In genomic region chr3:34745181-34745736, GRCm38 (mm10) we compare ENCODE assay signal across 25 mouse cellular contexts.
"Had no signal": no experiment of that assay in that cellular context is flagged by ENCODE, and none has a peak within 500 bp of the region (broad histone marks: within the 10 kb centered on the region; RNA-seq: fewer than 3 reads in every experiment).

No protein-coding gene starts in this region.

- DNase-seq: gastrocnemius, postnatal 14 days; gastrocnemius, postnatal 36 days; heart, adult 11 months; heart, adult 2 months; heart, postnatal 14 days; heart, postnatal 36 days; kidney, adult 18-20 months; kidney, adult 8-10 months; kidney, postnatal 14 days; kidney, postnatal 36 days; layer of hippocampus, adult 9-11 months; layer of hippocampus, postnatal 36 days; liver; liver, embryonic 13.5 days had no signal

- H3K27ac ChIP-seq: heart, adult 2 months; heart, embryonic 13.5 days; heart, embryonic 15.5 days; hindbrain, embryonic 13.5 days; hindbrain, embryonic 15.5 days; hindbrain, postnatal 0 days; kidney, embryonic 15.5 days; kidney, postnatal 0 days; left cerebral cortex, adult 2 months; limb, embryonic 10.5 days; limb, embryonic 12.5 days; liver, embryonic 13.5 days; liver, embryonic 15.5 days had no signal

- H3K4me1 ChIP-seq: heart, embryonic 13.5 days; heart, embryonic 15.5 days; hindbrain, embryonic 13.5 days; hindbrain, embryonic 15.5 days; kidney, embryonic 15.5 days; limb, embryonic 10.5 days; limb, embryonic 12.5 days; liver, embryonic 13.5 days had no signal

- H3K27me3 ChIP-seq: heart, embryonic 13.5 days; heart, embryonic 15.5 days; hindbrain, embryonic 13.5 days; hindbrain, embryonic 15.5 days; kidney, embryonic 15.5 days; limb, embryonic 12.5 days; liver, embryonic 13.5 days; liver, embryonic 15.5 days had no signal

- H3K36me3 ChIP-seq: heart, embryonic 13.5 days; heart, embryonic 15.5 days; hindbrain, embryonic 13.5 days; hindbrain, embryonic 15.5 days; kidney, embryonic 15.5 days; limb, embryonic 10.5 days; limb, embryonic 12.5 days; liver, embryonic 13.5 days; liver, embryonic 15.5 days had no signal

- H3K4me3 ChIP-seq: heart, adult 2 months; heart, embryonic 13.5 days; heart, embryonic 15.5 days; hindbrain, embryonic 13.5 days; hindbrain, embryonic 15.5 days; kidney, embryonic 15.5 days; left cerebral cortex, adult 2 months; limb, embryonic 10.5 days; limb, embryonic 12.5 days; liver, embryonic 13.5 days; liver, embryonic 15.5 days had no signal

- H3K9ac ChIP-seq: heart, embryonic 13.5 days; heart, embryonic 15.5 days; hindbrain, embryonic 13.5 days; hindbrain, embryonic 15.5 days; kidney, embryonic 15.5 days; limb, embryonic 12.5 days; liver, embryonic 13.5 days; liver, embryonic 15.5 days had no signal

- H3K9me3 ChIP-seq: heart, embryonic 13.5 days; heart, embryonic 15.5 days; hindbrain, embryonic 13.5 days; hindbrain, embryonic 15.5 days; kidney, embryonic 15.5 days; limb, embryonic 10.5 days; limb, embryonic 12.5 days; liver, embryonic 13.5 days; liver, embryonic 15.5 days had no signal
